Mouse (Mus musculus) CH12.LX (cell line): ENCODE data around the gene Bend6. TPM values are rescaled to one million over a fixed set of nuclear protein-coding genes. Genes with fewer than 3 reads are reported as not detected.

Experiments
- DNase-seq: peaks from one replicate; pipeline ENCODE4 v3.0.0-alpha.2; 2013; ENCODE audit errors: extremely low read depth
- H3K27ac ChIP-seq: 2 replicates; pipeline ENCODE4 v1.5.1; 2012; ENCODE audit warnings: low read depth, mild to moderate bottlenecking, control low read depth, moderate library complexity; ENCODE audit not compliant: insufficient read depth
- H3K27me3 ChIP-seq: replicated peaks from 2 replicates; pipeline ENCODE3; 2012; ENCODE audit warnings: inconsistent platforms
- H3K36me3 ChIP-seq, 2 experiments: replicated peaks in 1 of 2; 2 replicates each; pipeline versions ENCODE3 to v1.6.1; 2012; ENCODE audit warnings: inconsistent platforms in 1 of 2, low read length in 1 of 2, mild to moderate bottlenecking in 1 of 2, mixed read lengths in 1 of 2, moderate library complexity in 1 of 2; ENCODE audit not compliant: control insufficient read depth in 1 of 2, insufficient read depth in 1 of 2
- H3K4me1 ChIP-seq, 2 experiments: 2 replicates each; pipeline ENCODE4 v1.6.1; 2012; ENCODE audit warnings: inconsistent platforms in 1 of 2, moderate library complexity in 1 of 2; ENCODE audit not compliant: insufficient read depth in 2 of 2, control insufficient read depth in 1 of 2
- H3K4me2 ChIP-seq: 2 replicates; pipeline ENCODE4 v1.6.1; 2012; ENCODE audit warnings: low read depth, mild to moderate bottlenecking, control low read depth; ENCODE audit not compliant: poor library complexity, insufficient read depth, severe bottlenecking
- H3K4me3 ChIP-seq, 3 experiments: fragments of 150-350 bp in 1 of 3; sonication (generic) in 1 of 3; replicated peaks in 1 of 3; 2 replicates each; pipeline versions ENCODE3 to v1.5.1; 2011 to 2012; ENCODE audit warnings: low read depth in 2 of 3, low read length in 2 of 3, mild to moderate bottlenecking in 2 of 3, moderate library complexity in 2 of 3, control low read depth in 1 of 3, improper control_type of control experiment in 1 of 3, inconsistent platforms in 1 of 3, mixed read lengths in 1 of 3; ENCODE audit not compliant: poor library complexity in 1 of 3
- H3K79me2 ChIP-seq: replicated peaks from 2 replicates; pipeline ENCODE4 v1.6.1; 2012; ENCODE audit warnings: mild to moderate bottlenecking, moderate library complexity; ENCODE audit not compliant: control insufficient read depth, poor library complexity, insufficient read depth, severe bottlenecking; ENCODE audit errors: extremely low read depth
- H3K9ac ChIP-seq: 2 replicates; pipeline ENCODE4 v1.6.1; 2012; ENCODE audit warnings: low read depth, mild to moderate bottlenecking, control low read depth, moderate library complexity; ENCODE audit not compliant: insufficient read depth
- H3K9me3 ChIP-seq: replicated peaks from 2 replicates; pipeline ENCODE3; 2012; ENCODE audit warnings: low read length, inconsistent platforms, mixed read lengths
- BHLHE40 ChIP-seq: IDR thresholded peaks from 2 replicates; pipeline ENCODE4 v1.6.1; 2011; ENCODE audit warnings: mild to moderate bottlenecking, low read depth, low read length, improper control_type of control experiment
- CHD1 ChIP-seq: IDR thresholded peaks from 2 replicates; pipeline ENCODE4 v1.6.1; 2012; ENCODE audit warnings: low read depth, low read length, improper control_type of control experiment, inconsistent platforms
- CHD2 ChIP-seq: IDR thresholded peaks from 2 replicates; pipeline ENCODE4 v1.6.1; 2011; ENCODE audit warnings: low read length, improper control_type of control experiment
- E2F4 ChIP-seq: IDR thresholded peaks from 2 replicates; pipeline ENCODE4 v1.6.1; 2011; ENCODE audit warnings: low read depth, low read length, improper control_type of control experiment; ENCODE audit not compliant: insufficient replicate concordance
- ETS1 ChIP-seq: conservative IDR thresholded peaks from 2 replicates; pipeline ENCODE4 v1.6.1; 2012; ENCODE audit warnings: low read depth, mild to moderate bottlenecking, inconsistent platforms, low read length, improper control_type of control experiment, moderate library complexity
- HCFC1 ChIP-seq: IDR thresholded peaks from 2 replicates; pipeline ENCODE4 v1.6.1; 2012; ENCODE audit warnings: low read depth, mild to moderate bottlenecking, inconsistent platforms, low read length, improper control_type of control experiment
- IRF4 ChIP-seq: IDR thresholded peaks from 2 replicates; pipeline ENCODE4 v1.6.1; 2014; ENCODE audit warnings: low read depth, mild to moderate bottlenecking, inconsistent platforms, low read length, improper control_type of control experiment
- JUN ChIP-seq: IDR thresholded peaks from 2 replicates; pipeline ENCODE4 v1.6.1; 2011; ENCODE audit warnings: low read depth, mild to moderate bottlenecking, low read length, improper control_type of control experiment, moderate library complexity; ENCODE audit not compliant: insufficient read depth
- KAT2A ChIP-seq: IDR thresholded peaks from 2 replicates; pipeline ENCODE4 v1.6.1; 2012; ENCODE audit warnings: low read length, improper control_type of control experiment, inconsistent platforms; ENCODE audit not compliant: insufficient replicate concordance
- MAX ChIP-seq: IDR thresholded peaks from 2 replicates; pipeline ENCODE4 v1.6.1; 2011; ENCODE audit warnings: low read length, improper control_type of control experiment
- MAZ ChIP-seq: IDR thresholded peaks from 2 replicates; pipeline ENCODE4 v1.6.1; 2012; ENCODE audit warnings: low read depth, mild to moderate bottlenecking, inconsistent platforms, low read length, improper control_type of control experiment, moderate library complexity
- MXI1 ChIP-seq: IDR thresholded peaks from 2 replicates; pipeline ENCODE4 v1.6.1; 2011; ENCODE audit warnings: mild to moderate bottlenecking, low read depth, low read length, improper control_type of control experiment
- MYC ChIP-seq: IDR thresholded peaks from 2 replicates; pipeline ENCODE4 v1.6.1; 2011; ENCODE audit warnings: low read depth, mild to moderate bottlenecking, improper control_type of control experiment, low read length
- NRF1 ChIP-seq: IDR thresholded peaks from 2 replicates; pipeline ENCODE4 v1.6.1; 2014; ENCODE audit warnings: low read depth, mild to moderate bottlenecking, inconsistent platforms, low read length, improper control_type of control experiment, moderate library complexity
- POLR2A ChIP-seq: IDR thresholded peaks from 2 replicates; pipeline ENCODE4 v1.6.1; 2011; ENCODE audit warnings: low read depth, mild to moderate bottlenecking, improper control_type of control experiment, low read length
- POLR2AphosphoS2 ChIP-seq: IDR thresholded peaks from 2 replicates; pipeline ENCODE4 v1.6.1; 2011; ENCODE audit warnings: low read depth, low read length, improper control_type of control experiment
- RAD21 ChIP-seq: IDR thresholded peaks from 2 replicates; pipeline ENCODE4 v1.6.1; 2011; ENCODE audit warnings: low read depth, mild to moderate bottlenecking, low read length, improper control_type of control experiment, moderate library complexity
- TBP ChIP-seq: conservative IDR thresholded peaks from 2 replicates; pipeline ENCODE4 v1.6.1; 2011; ENCODE audit warnings: low read depth, low read length, improper control_type of control experiment
- USF1 ChIP-seq: IDR thresholded peaks from 2 replicates; pipeline ENCODE4 v1.6.1; 2014; ENCODE audit warnings: low read depth, mild to moderate bottlenecking, inconsistent platforms, low read length, improper control_type of control experiment
- ZKSCAN1 ChIP-seq: IDR thresholded peaks from 2 replicates; pipeline ENCODE4 v1.6.1; 2012; ENCODE audit warnings: low read depth, inconsistent platforms, low read length, improper control_type of control experiment, borderline replicate concordance
- ZMIZ1 ChIP-seq: IDR thresholded peaks from 2 replicates; pipeline ENCODE4 v1.6.1; 2012; ENCODE audit warnings: low read depth, mild to moderate bottlenecking, inconsistent platforms, low read length, improper control_type of control experiment
- ZNF384 ChIP-seq: IDR thresholded peaks from 2 replicates; pipeline ENCODE4 v1.6.1; 2012; ENCODE audit warnings: low read depth, low read length, improper control_type of control experiment, inconsistent platforms
- dilution Hi-C: fragments of 300-500 bp; cut with MboI; formaldehyde crosslinking; loops from 2 replicates; pipeline ENCODE4 v1.14.3; 2020; ENCODE audit warnings: low sequenced_read_pairs; ENCODE audit not compliant: extremely low pct_unique_long_range_greater_than_20kb, extremely low pct_ligation_motif_present
- in situ Hi-C: fragments of 300-500 bp; cut with MboI; formaldehyde crosslinking; loops from 3 replicates; pipeline ENCODE4 v1.14.3; 2019; ENCODE audit warnings: low sequenced_read_pairs, low pct_ligation_motif_present, low pct_unique_long_range_greater_than_20kb, mixed read lengths
- polyA plus RNA-seq: library from polyadenylated mRNA; unstranded; fragments of >175 nt; gene quantifications from 2 replicates; pipeline ENCODE4 v1.2.1, GENCODE M21; 2012; ENCODE audit warnings: low read depth; ENCODE audit not compliant: insufficient read length
- total RNA-seq, 2 experiments: library from RNA; depleted of rRNA; stranded (reverse); fragments of 300-350 nt in 1 of 2; fragments of >200 nt in 1 of 2; gene quantifications; 2 replicates each; pipeline ENCODE4 v1.2.3; 2012 to 2014

Gene Bend6
- total and polyA plus RNA-seq, 3 experiments = 1.4 to 3.4 (median 3.2) TPM

DNA sequence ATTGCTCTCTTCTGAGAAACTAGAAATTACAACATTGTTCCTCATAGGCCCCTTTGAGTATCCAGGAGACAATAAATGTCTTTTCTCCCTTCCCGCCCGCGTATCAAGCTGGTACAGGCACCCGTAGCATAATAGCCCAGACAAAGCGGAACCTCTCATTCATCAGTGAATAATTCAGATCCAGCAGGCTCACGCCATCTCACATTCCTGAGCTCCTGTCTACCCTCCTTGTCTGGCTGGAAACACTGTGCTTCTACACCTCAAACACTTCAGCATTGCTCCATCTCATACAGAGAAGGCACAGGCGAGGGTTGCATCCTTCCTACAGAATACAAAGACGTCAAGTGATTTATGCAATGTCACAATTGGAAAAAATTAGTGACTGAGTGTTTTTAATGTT, 24.2 kb upstream of the Bend6 start:
- dilution Hi-C loops (no loop called here), in situ Hi-C loops (no loop called here)
- Histone ChIP-seq H3K9ac (no peak overlapping the region), H3K36me3 (peaks cover 0 to 11% of the 10 kb centered on the region in 2 experiments), H3K4me1 (peaks cover 0 to 16% of the 10 kb centered on the region in 2 experiments; a peak in 3 of 4 replicates), H3K9me3 (no peaks in the 10 kb centered on the region), H3K4me2 (no peak overlapping the region), H3K27me3 (no peaks in the 10 kb centered on the region), H3K4me3 (no peak overlapping the region), H3K79me2 (no peaks in the 10 kb centered on the region), H3K27ac (no peak overlapping the region)
- TF ChIP-seq ZKSCAN1 (no peak), POLR2AphosphoS2 (no peak), ETS1 (no peak), TBP (no peak), MYC (no peak), KAT2A (no peak), USF1 (no peak), MXI1 (no peak), CHD2 (no peak), NRF1 (no peak), E2F4 (no peak)
- DNase-seq = no peak

DNA sequence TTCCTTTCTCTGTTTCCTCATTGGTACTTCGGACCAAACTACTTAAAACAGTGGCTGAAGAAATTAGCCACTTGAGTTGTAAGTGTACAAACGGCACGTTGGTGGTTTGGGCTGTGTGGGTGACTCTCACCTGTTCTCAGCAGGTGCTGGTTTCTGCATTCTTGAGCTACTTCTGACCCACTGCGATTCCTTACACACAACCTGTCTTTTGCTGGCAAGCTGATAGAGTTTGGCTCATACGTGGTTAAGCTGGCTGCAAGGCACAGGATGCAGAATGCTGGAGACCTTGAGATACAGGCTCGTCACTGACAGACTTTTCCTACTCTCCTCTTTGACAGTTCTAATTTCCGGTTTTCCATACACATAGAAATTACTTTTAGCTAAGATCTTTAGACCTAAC, 19.9 kb upstream of the Bend6 start:
- TF ChIP-seq BHLHE40 (no peak), ZNF384 (no peak), JUN (no peak), RAD21 (no peak), E2F4 (no peak), KAT2A (no peak), POLR2AphosphoS2 (no peak), CHD1 (no peak), ZMIZ1 (no peak), HCFC1 (no peak), ZKSCAN1 (no peak), MAX (no peak), MAZ (no peak), IRF4 (no peak), POLR2A (no peak)
- TF ChIP-seq, all 38 proteins: peak for 0
- H3K27me3 ChIP-seq = no peaks in the 10 kb centered on the region
- H3K79me2 ChIP-seq = no peaks in the 10 kb centered on the region
- H3K4me2 ChIP-seq = no peak overlapping the region
- H3K4me1 ChIP-seq = no peaks in the 10 kb centered on the region
- H3K9me3 ChIP-seq = no peaks in the 10 kb centered on the region
- dilution Hi-C loops (no loop called here), in situ Hi-C loops (no loop called here)
- H3K4me3 ChIP-seq = no peak overlapping the region
- peaks cover 0 to 10% of the 10 kb centered on the region in 2 experiments for H3K36me3 ChIP-seq
- H3K27ac ChIP-seq = no peak overlapping the region
- H3K9ac ChIP-seq = no peak overlapping the region
- no peak for DNase-seq
